Mouse (Mus musculus): Measurements from ENCODE around the gene Prph. TPM values are rescaled to one million over a fixed set of nuclear protein-coding genes. Genes with fewer than 3 reads are reported as not detected.

Gene Prph
- not detected for polyA plus RNA-seq (2017; shearing (Covaris generic))

GRCm38 (mm10) chr15:99055040-99055439, at the start of gene Prph:
Gene Prph, plus strand, starts transcription at chr15:99055174.
- ATAC-seq: no peak

- peak; percentile 99 for ATAC-seq
These were observed 46.2 kb upstream of the Prph start for GRCm38 (mm10) chr15:99008801-99009241.

GRCm38 (mm10) chr15:99010896-99011295, 44.1 kb upstream of the Prph start:
- ATAC-seq: no peak

GRCm38 (mm10) chr15:99011946-99012345, 43.0 kb upstream of the Prph start:
- ATAC-seq: no peak

- ATAC-seq: no peak
These were observed 40.4 kb upstream of the Prph start for GRCm38 (mm10) chr15:99014496-99015030.

- no peak for ATAC-seq
These were observed 37.6 kb upstream of the Prph start for GRCm38 (mm10) chr15:99017355-99017761.

- ATAC-seq: no peak
These were observed 37.0 kb upstream of the Prph start for GRCm38 (mm10) chr15:99017986-99018385.

- ATAC-seq: no peak
These were observed 36.3 kb upstream of the Prph start for GRCm38 (mm10) chr15:99018630-99019029.

GRCm38 (mm10) chr15:99019436-99019835, 35.5 kb upstream of the Prph start:
- no peak for ATAC-seq

- ATAC-seq: no peak
These were observed 34.8 kb upstream of the Prph start for GRCm38 (mm10) chr15:99020171-99020570.

- no peak for ATAC-seq
These were observed 33.7 kb upstream of the Prph start for GRCm38 (mm10) chr15:99021255-99021654.

GRCm38 (mm10) chr15:99024668-99025314, 30.2 kb upstream of the Prph start:
- ATAC-seq: peak; percentile 43

- ATAC-seq: no peak
These were observed 29.6 kb upstream of the Prph start for GRCm38 (mm10) chr15:99025414-99025813.

GRCm38 (mm10) chr15:99026259-99026658, 28.7 kb upstream of the Prph start:
- no peak for ATAC-seq

- no peak for ATAC-seq
These were observed 27.9 kb upstream of the Prph start for GRCm38 (mm10) chr15:99027116-99027515.

- ATAC-seq: no peak
These were observed 26.0 kb upstream of the Prph start for GRCm38 (mm10) chr15:99028874-99029458.

GRCm38 (mm10) chr15:99029619-99030584, 25.1 kb upstream of the Prph start, which contains the start of gene Tuba1c:
Gene Tuba1c, plus strand, starts transcription at chr15:99029891.
- ATAC-seq: peak; percentile 86

GRCm38 (mm10) chr15:99030585-99031387, 24.2 kb upstream of the Prph start:
- peak; percentile 18 for ATAC-seq

- ATAC-seq: no peak
These were observed 23.6 kb upstream of the Prph start for GRCm38 (mm10) chr15:99031388-99031675.

GRCm38 (mm10) chr15:99032041-99032725, 22.8 kb upstream of the Prph start:
- ATAC-seq: no peak

GRCm38 (mm10) chr15:99032726-99033250, 22.2 kb upstream of the Prph start:
- no peak for ATAC-seq
